Mouse (Mus musculus): ENCODE results near the gene Prl. TPM values are rescaled to one million over a fixed set of nuclear protein-coding genes. Genes with fewer than 3 reads are reported as not detected.

Gene Prl
- polyA plus RNA-seq (2012; rRNA removed), result 0.13 TPM in 1 of 2 replicates, not detected in the other

DNA sequence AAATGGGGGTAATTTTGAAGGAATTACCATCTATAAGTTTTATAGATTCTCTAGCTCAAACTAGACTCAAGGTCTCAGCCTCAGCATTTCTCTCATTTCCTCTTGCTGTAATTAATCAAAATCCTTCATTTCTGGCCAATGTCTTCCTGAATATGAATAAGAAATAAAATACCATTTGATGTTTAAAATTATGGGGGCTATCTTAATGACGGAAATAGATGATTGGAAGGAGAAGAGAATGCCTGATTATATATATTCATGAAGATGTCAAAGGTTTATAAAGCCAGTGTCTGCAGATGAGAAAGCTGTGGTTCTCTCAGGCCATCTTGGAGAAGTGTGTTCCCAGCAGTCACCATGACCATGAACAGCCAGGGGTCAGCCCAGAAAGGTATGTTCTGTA, at the start of gene Prl:
Prl (plus strand) TSS at position 301 of the 400 bp plus-strand sequence.
- TF ChIP-seq CTCF (IDR thresholded peaks at IDR 0.05; ENCODE audit: borderline replicate concordance, insufficient read depth, low read depth, low read length) (no peak), POLR2A (IDR thresholded peaks at IDR 0.05; ENCODE audit: borderline replicate concordance, insufficient read depth, low read length) (no peak)
- Histone ChIP-seq H3K27ac (ENCODE audit: insufficient read depth, low read length) (no peak within 1 kb of the TSS), H3K4me3 (replicated peaks; ENCODE audit: insufficient read depth, low read depth, low read length) (no peak within 1 kb of the TSS), H3K27me3 (ENCODE audit: control insufficient read depth, insufficient read depth, low read length) (no peaks in the 10 kb centered on the region), H3K4me1 (ENCODE audit: control insufficient read depth, insufficient read depth, low read length) (no peaks in the 10 kb centered on the region)
- no peak for DNase-seq
- 96% methylated on average over 1 of the region's 1 CpGs for WGBS

GRCm38 (mm10) chr13:27026614-27027013, 30.8 kb upstream of the Prl start:
- TF ChIP-seq POLR2A (IDR thresholded peaks at IDR 0.05; ENCODE audit: borderline replicate concordance, insufficient read depth, low read length), result no peak
- TF ChIP-seq CTCF (IDR thresholded peaks at IDR 0.05; ENCODE audit: borderline replicate concordance, insufficient read depth, low read depth, low read length), result no peak

DNA sequence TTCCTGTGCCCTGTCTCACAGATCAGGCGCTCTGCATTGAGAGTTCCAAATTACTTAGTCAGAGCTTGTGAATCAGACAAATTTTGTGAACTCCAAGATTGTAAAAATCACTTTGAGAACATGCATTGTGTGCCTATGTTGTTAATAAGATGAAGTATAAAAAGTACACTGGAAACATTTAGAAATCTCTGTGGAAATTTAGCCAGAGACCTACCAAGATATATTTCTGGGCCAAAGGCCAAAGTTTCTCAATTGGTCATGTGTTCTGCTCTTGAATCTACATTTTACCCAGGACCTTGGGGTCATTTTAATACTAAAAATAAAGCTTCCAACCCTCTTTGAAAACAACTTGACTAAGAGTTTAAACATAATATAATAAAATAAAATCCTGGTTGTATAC, 30.0 kb upstream of the Prl start:
- no peak for DNase-seq
- 100% methylated on average over 1 of the region's 1 CpGs for WGBS
- no peaks in the 10 kb centered on the region for H3K27me3 ChIP-seq (ENCODE audit: control insufficient read depth, insufficient read depth, low read length)
- H3K27ac ChIP-seq (ENCODE audit: insufficient read depth, low read length), result no peak overlapping the region
- TF ChIP-seq POLR2A (IDR thresholded peaks at IDR 0.05; ENCODE audit: borderline replicate concordance, insufficient read depth, low read length) (no peak), CTCF (IDR thresholded peaks at IDR 0.05; ENCODE audit: borderline replicate concordance, insufficient read depth, low read depth, low read length) (no peak)
- no peaks in the 10 kb centered on the region for H3K4me1 ChIP-seq (ENCODE audit: control insufficient read depth, insufficient read depth, low read length)
- H3K4me3 ChIP-seq (replicated peaks; ENCODE audit: insufficient read depth, low read depth, low read length), result no peak overlapping the region

More at GRCm38 (mm10) chr13:27026614-27027013, 30.8 kb upstream of the Prl start:
- H3K4me1 ChIP-seq (ENCODE audit: control insufficient read depth, insufficient read depth, low read length), result no peaks in the 10 kb centered on the region
- H3K27me3 ChIP-seq (ENCODE audit: control insufficient read depth, insufficient read depth, low read length), result no peaks in the 10 kb centered on the region
- H3K27ac ChIP-seq (ENCODE audit: insufficient read depth, low read length), result no peak overlapping the region
- WGBS, result 85% methylated on average over 1 of the region's 1 CpGs
- H3K4me3 ChIP-seq (replicated peaks; ENCODE audit: insufficient read depth, low read depth, low read length), result no peak overlapping the region
- DNase-seq, result no peak

GRCm38 (mm10) chr13:27028501-27029240, 28.7 kb upstream of the Prl start:
- no peak for DNase-seq
- 97% methylated on average over 2 of the region's 2 CpGs for WGBS
- H3K27me3 ChIP-seq (ENCODE audit: control insufficient read depth, insufficient read depth, low read length), result no peaks in the 10 kb centered on the region

DNA sequence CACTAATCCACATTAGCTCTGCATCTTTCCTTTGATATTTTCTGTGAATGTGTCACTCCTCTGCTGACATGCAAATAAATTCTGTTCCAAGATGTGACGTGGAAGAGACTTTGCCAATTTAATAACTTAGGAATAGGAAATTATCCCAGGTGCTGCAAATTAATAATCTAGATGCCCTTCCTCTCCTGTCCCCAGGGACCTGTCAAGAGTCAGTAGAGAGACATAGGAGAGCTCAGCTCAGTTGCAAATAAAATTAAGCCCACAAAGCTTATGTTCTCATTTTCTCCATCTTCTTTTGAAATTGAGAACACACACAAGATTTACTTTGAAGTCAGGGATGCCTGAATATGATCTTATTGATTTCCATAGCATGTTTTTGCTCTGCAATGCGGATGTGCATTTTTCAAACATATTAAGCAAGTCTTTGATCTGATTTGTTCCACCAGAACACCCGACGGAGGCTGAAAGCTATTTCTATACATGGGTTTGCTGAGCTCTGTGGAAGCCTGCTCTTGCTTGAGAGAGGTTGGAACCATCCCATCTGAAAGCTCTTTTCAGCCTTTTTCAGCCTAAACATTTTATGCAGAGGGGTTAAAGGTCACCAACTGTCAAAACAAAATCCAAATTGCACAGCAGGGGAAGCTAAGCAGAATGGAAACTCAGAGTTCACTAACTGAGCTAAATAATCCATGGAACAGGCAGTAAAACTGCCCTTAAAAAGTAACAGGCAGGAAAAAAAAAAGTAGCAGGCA, 26.1 kb upstream of the Prl start:
- no peaks in the 10 kb centered on the region for H3K4me1 ChIP-seq (ENCODE audit: control insufficient read depth, insufficient read depth, low read length)
- TF ChIP-seq POLR2A (IDR thresholded peaks at IDR 0.05; ENCODE audit: borderline replicate concordance, insufficient read depth, low read length), result no peak
- no peak for TF ChIP-seq CTCF (IDR thresholded peaks at IDR 0.05; ENCODE audit: borderline replicate concordance, insufficient read depth, low read depth, low read length)
- H3K4me3 ChIP-seq (replicated peaks; ENCODE audit: insufficient read depth, low read depth, low read length), result no peak overlapping the region
- H3K27me3 ChIP-seq (ENCODE audit: control insufficient read depth, insufficient read depth, low read length), result no peaks in the 10 kb centered on the region
- no peak overlapping the region for H3K27ac ChIP-seq (ENCODE audit: insufficient read depth, low read length)
- WGBS, result 19% methylated on average over 4 of the region's 4 CpGs
- DNase-seq, result no peak

More at GRCm38 (mm10) chr13:27028501-27029240, 28.7 kb upstream of the Prl start:
- H3K4me1 ChIP-seq (ENCODE audit: control insufficient read depth, insufficient read depth, low read length), result no peaks in the 10 kb centered on the region
- TF ChIP-seq CTCF (IDR thresholded peaks at IDR 0.05; ENCODE audit: borderline replicate concordance, insufficient read depth, low read depth, low read length) (no peak), POLR2A (IDR thresholded peaks at IDR 0.05; ENCODE audit: borderline replicate concordance, insufficient read depth, low read length) (no peak)
- H3K27ac ChIP-seq (ENCODE audit: insufficient read depth, low read length), result no peak overlapping the region
- no peak overlapping the region for H3K4me3 ChIP-seq (replicated peaks; ENCODE audit: insufficient read depth, low read depth, low read length)

DNA sequence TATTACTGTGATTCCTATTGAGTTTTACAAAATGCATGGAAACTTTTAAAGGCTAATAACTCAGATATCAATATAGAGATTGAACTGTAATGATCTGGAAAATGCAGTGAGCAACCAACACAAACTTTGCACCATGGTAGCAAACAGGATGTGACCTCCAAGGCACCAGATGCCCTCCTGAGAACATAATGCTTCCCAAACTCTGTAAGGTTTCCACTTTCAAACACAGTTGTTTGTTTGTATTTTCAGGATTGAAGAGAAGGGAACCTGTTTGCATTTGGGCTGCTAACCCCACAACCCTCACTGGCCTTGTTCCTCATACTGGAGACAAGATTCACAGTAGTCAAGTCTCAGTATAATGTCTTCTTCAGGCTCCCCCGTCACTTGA, 25.5 kb upstream of the Prl start:
- TF ChIP-seq POLR2A (IDR thresholded peaks at IDR 0.05; ENCODE audit: borderline replicate concordance, insufficient read depth, low read length) (no peak), CTCF (IDR thresholded peaks at IDR 0.05; ENCODE audit: borderline replicate concordance, insufficient read depth, low read depth, low read length) (no peak)
- 71% methylated on average over 1 of the region's 1 CpGs for WGBS
- no peak for DNase-seq
- no peak overlapping the region for H3K27ac ChIP-seq (ENCODE audit: insufficient read depth, low read length)
- no peaks in the 10 kb centered on the region for H3K4me1 ChIP-seq (ENCODE audit: control insufficient read depth, insufficient read depth, low read length)
- no peaks in the 10 kb centered on the region for H3K27me3 ChIP-seq (ENCODE audit: control insufficient read depth, insufficient read depth, low read length)
- no peak overlapping the region for H3K4me3 ChIP-seq (replicated peaks; ENCODE audit: insufficient read depth, low read depth, low read length)

- TF ChIP-seq POLR2A (IDR thresholded peaks at IDR 0.05; ENCODE audit: borderline replicate concordance, insufficient read depth, low read length) (no peak), CTCF (IDR thresholded peaks at IDR 0.05; ENCODE audit: borderline replicate concordance, insufficient read depth, low read depth, low read length) (no peak)
- Histone ChIP-seq H3K4me1 (ENCODE audit: control insufficient read depth, insufficient read depth, low read length) (no peaks in the 10 kb centered on the region), H3K4me3 (replicated peaks; ENCODE audit: insufficient read depth, low read depth, low read length) (no peak overlapping the region), H3K27me3 (ENCODE audit: control insufficient read depth, insufficient read depth, low read length) (no peaks in the 10 kb centered on the region), H3K27ac (ENCODE audit: insufficient read depth, low read length) (no peak overlapping the region)
- WGBS, result 96% methylated on average over 2 of the region's 2 CpGs
- DNase-seq, result no peak
These were observed 24.4 kb upstream of the Prl start for GRCm38 (mm10) chr13:27032998-27033397.

All from cerebellum, adult 2 months (tissue).